16 mouse cellular contexts compared by ENCODE assay signal in the genomic region with DNA sequence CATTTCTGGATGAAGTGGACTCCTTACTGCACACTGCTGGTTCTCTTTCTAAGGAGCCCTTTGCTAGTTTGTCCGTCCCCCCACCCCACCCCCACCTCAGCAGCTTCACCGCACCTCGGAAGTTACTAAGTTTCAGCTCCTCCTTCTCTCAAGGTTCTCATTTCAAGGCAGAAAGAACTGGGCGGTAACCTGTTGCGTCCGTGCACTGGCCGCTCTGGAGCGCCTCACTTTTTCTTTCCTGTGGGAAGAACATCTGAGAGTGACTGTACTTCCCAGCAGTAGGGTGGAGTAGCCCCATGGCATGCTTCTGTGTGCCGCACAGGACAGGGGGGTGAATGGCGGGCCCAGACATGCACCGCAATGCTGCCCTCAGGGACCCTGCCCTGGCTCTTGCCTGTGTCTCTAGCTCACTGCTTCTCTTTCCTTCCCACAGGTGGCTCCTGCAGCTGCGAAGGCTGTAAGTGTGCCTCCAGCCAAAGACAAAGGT. TPM values are rescaled to one million over a fixed set of nuclear protein-coding genes. Genes with fewer than 3 reads are reported as not detected.
DNase-seq lines count a peak whose midpoint lies in the region; ATAC-seq and TF ChIP-seq lines count a peak whose summit lies in the region.
"Had no signal": no experiment of that assay in that cellular context is flagged by ENCODE, and none has a peak within 500 bp of the region (broad histone marks: within the 10 kb centered on the region; RNA-seq: fewer than 3 reads in every experiment).

No protein-coding gene starts in this region.

- TF ChIP-seq CTCF in heart, adult 2 months (IDR thresholded peaks at IDR 0.05) = no peak
- TF ChIP-seq CTCF in testis, adult 2 months (IDR thresholded peaks at IDR 0.05; ENCODE audit: control insufficient read depth, insufficient read depth, insufficient replicate concordance, low read depth, low read length) = no peak

- intact Hi-C loops in heart, adult 2 months (cut with DNase I) = no loop called here

- TF ChIP-seq EP300 in heart, adult 2 months (IDR thresholded peaks at IDR 0.05; ENCODE audit: insufficient read depth, low read depth, low read length) = no peak

- no peaks in the 10 kb centered on the region for H3K79me2 ChIP-seq in heart, adult 2 months (replicated peaks; ENCODE audit: control insufficient read depth, insufficient read depth, low read length)

- peak overlapping the region; percentile 34 for H3K9ac ChIP-seq in heart, embryonic 12.5 days
- H3K9ac ChIP-seq in heart, adult 2 months (ENCODE audit: low read depth, low read length) = no peak overlapping the region
- H3K9ac ChIP-seq: midbrain, embryonic 15.5 days had no signal

- no peak overlapping the region for H3K4me3 ChIP-seq in heart, embryonic 12.5 days
- H3K4me3 ChIP-seq in heart, adult 2 months = no peak overlapping the region
- H3K4me3 ChIP-seq in testis, adult 2 months (ENCODE audit: control insufficient read depth, low read depth, low read length) = no peak overlapping the region
- H3K4me3 ChIP-seq: midbrain, embryonic 15.5 days had no signal

- WGBS in heart, embryonic 12.5 days = 25% methylated on average over 12 of the region's 12 CpGs
- WGBS in heart, adult 2 months = 60% methylated on average over 12 of the region's 12 CpGs

- H3K4me2 ChIP-seq in heart, embryonic 12.5 days = peak overlapping the region; percentile 63; the same call in 1 of the 2 replicates
- H3K4me2 ChIP-seq: midbrain, embryonic 15.5 days had no signal

- DNase-seq in heart, adult 2 months = no peak
- no peak for DNase-seq in testis, postnatal 10 days (ENCODE audit: low spot score)
- peak; percentile 29 for DNase-seq in liver
- DNase-seq in yolk sac, embryonic 10.5 days (ENCODE audit: low spot score) = peak; percentile 68
- no peak for DNase-seq in right cerebral cortex, adult 18-20 months
- DNase-seq in spleen, adult 18-20 months = no peak
- DNase-seq: cerebellum, postnatal 25 days; heart, adult 11 months; layer of hippocampus, adult 9-11 months; thymus, postnatal 36 days had no signal

- ATAC-seq in heart, embryonic 12.5 days (ENCODE audit: insufficient number of reproducible peaks, low FRiP score) = no peak
- ATAC-seq: forebrain, embryonic 14.5 days; hindbrain, postnatal 0 days; midbrain, embryonic 15.5 days had no signal

- peaks cover 50% of the 10 kb centered on the region for H3K4me1 ChIP-seq in heart, embryonic 12.5 days (replicated peaks)
- H3K4me1 ChIP-seq in heart, adult 2 months (ENCODE audit: control insufficient read depth, insufficient read depth, low read length) = peaks cover 3% of the 10 kb centered on the region
- H3K4me1 ChIP-seq in testis, adult 2 months (ENCODE audit: control insufficient read depth, insufficient read depth, low read length) = peaks cover 23% of the 10 kb centered on the region

- H3K36me3 ChIP-seq in heart, embryonic 12.5 days = no peaks in the 10 kb centered on the region
- no peaks in the 10 kb centered on the region; the same call in 1 of the 2 replicates for H3K36me3 ChIP-seq in heart, adult 2 months (ENCODE audit: control insufficient read depth, insufficient read depth, low read length)
- no peaks in the 10 kb centered on the region; the same call in 1 of the 2 replicates for H3K36me3 ChIP-seq in testis, adult 2 months (ENCODE audit: control insufficient read depth, insufficient read depth, low read length)
- H3K36me3 ChIP-seq: midbrain, embryonic 15.5 days had no signal

- H3K27ac ChIP-seq in heart, embryonic 12.5 days (ENCODE audit: poor library complexity, severe bottlenecking) = no peak overlapping the region
- H3K27ac ChIP-seq in heart, adult 2 months = no peak overlapping the region
- H3K27ac ChIP-seq in testis, adult 2 months (ENCODE audit: control insufficient read depth, insufficient read depth, low read depth, low read length) = peak overlapping the region; percentile 90
- H3K27ac ChIP-seq: hindbrain, postnatal 0 days; midbrain, embryonic 15.5 days had no signal

- H3K27me3 ChIP-seq in heart, embryonic 12.5 days (replicated peaks) = peaks cover 74% of the 10 kb centered on the region
- H3K27me3 ChIP-seq in heart, adult 2 months (ENCODE audit: control insufficient read depth, insufficient read depth, low read length) = no peaks in the 10 kb centered on the region
- no peaks in the 10 kb centered on the region; the same call in 1 of the 2 replicates for H3K27me3 ChIP-seq in testis, adult 2 months (ENCODE audit: control insufficient read depth, insufficient read depth, low read length)

- no peaks in the 10 kb centered on the region for H3K9me3 ChIP-seq in heart, embryonic 12.5 days (replicated peaks)
- H3K9me3 ChIP-seq: midbrain, embryonic 15.5 days had no signal

- TF ChIP-seq POLR2A in heart, adult 2 months (IDR thresholded peaks at IDR 0.05; ENCODE audit: insufficient read depth, low read depth, low read length) = no peak
- TF ChIP-seq POLR2A in testis, adult 2 months (IDR thresholded peaks at IDR 0.05; ENCODE audit: control insufficient read depth, low read depth, low read length) = no peak

RNA-seq across cellular contexts. Expression of a gene that starts 5.5 kb away (rescaled TPM):
- polyA plus RNA-seq in heart, embryonic 12.5 days (2016; fragmentation: Nextera tagmentation; extraction: Ambion mirVana) = 129 and 209 TPM in 2 replicates
- 100 to 1,000 TPM; 279 to 438 TPM for total RNA-seq in heart, adult 2 months (2021)
- 420 and 727 TPM in 2 replicates for polyA plus RNA-seq in heart, adult 2 months (2012; rRNA removed)
- polyA plus RNA-seq in testis, adult 2 months (2012; rRNA removed) = 1,753 and 1,911 TPM in 2 replicates

RNA-seq across cellular contexts. Expression of a gene that starts 11.9 kb away (rescaled TPM):
- polyA plus RNA-seq in heart, embryonic 12.5 days (2016; fragmentation: Nextera tagmentation; extraction: Ambion mirVana) = 23.6 and 39.2 TPM in 2 replicates
- total RNA-seq in heart, adult 2 months (2021) = 10 to 100 TPM; 51.8 to 74.4 TPM
- 15.6 and 32.2 TPM in 2 replicates for polyA plus RNA-seq in heart, adult 2 months (2012; rRNA removed)
- 232 and 277 TPM in 2 replicates for polyA plus RNA-seq in testis, adult 2 months (2012; rRNA removed)

RNA-seq across cellular contexts. Expression of a gene that starts 30.0 kb away (rescaled TPM):
- polyA plus RNA-seq in heart, embryonic 12.5 days (2016; fragmentation: Nextera tagmentation; extraction: Ambion mirVana) = 71.6 and 73.6 TPM in 2 replicates
- total RNA-seq in heart, adult 2 months (2021) = 10 to 100 TPM; 13.7 to 15.5 TPM
- 11.7 and 18.4 TPM in 2 replicates for polyA plus RNA-seq in heart, adult 2 months (2012; rRNA removed)
- 24.9 and 27.1 TPM in 2 replicates for polyA plus RNA-seq in testis, adult 2 months (2012; rRNA removed)

RNA-seq across cellular contexts. Expression of a gene that starts 32.0 kb away (rescaled TPM):
- polyA plus RNA-seq in heart, embryonic 12.5 days (2016; fragmentation: Nextera tagmentation; extraction: Ambion mirVana) = 24.7 and 25.0 TPM in 2 replicates
- total RNA-seq in heart, adult 2 months (2021) = 1 to 10 TPM; 2.9 to 3.8 TPM
- 3.5 and 6.1 TPM in 2 replicates for polyA plus RNA-seq in heart, adult 2 months (2012; rRNA removed)
- polyA plus RNA-seq in testis, adult 2 months (2012; rRNA removed) = 6.3 and 9.4 TPM in 2 replicates

RNA-seq across cellular contexts. Expression of a gene that starts 47.4 kb away (rescaled TPM):
- polyA plus RNA-seq in heart, embryonic 12.5 days (2016; fragmentation: Nextera tagmentation; extraction: Ambion mirVana) = not detected in 2 replicates
- not detected for total RNA-seq in heart, adult 2 months (2021)
- not detected in 2 replicates for polyA plus RNA-seq in heart, adult 2 months (2012; rRNA removed)
- polyA plus RNA-seq in testis, adult 2 months (2012; rRNA removed) = not detected in 2 replicates
- total RNA-seq: hindbrain, postnatal 0 days had no signal
- polyA plus RNA-seq: forebrain, embryonic 14.5 days; hindbrain, postnatal 0 days; limb, embryonic 11.5 days; midbrain, embryonic 15.5 days had no signal

Comparison
In these comparisons a context has a peak if more than half of its experiments do, and no peak if none do; other contexts are left out.
1. DNase-seq: peak in liver (single experiment) and yolk sac, embryonic 10.5 days (single experiment); none in heart, adult 2 months (0 of 2), testis, postnatal 10 days (single experiment), right cerebral cortex, adult 18-20 months (single experiment) and spleen, adult 18-20 months (0 of 2).